Mouse (Mus musculus) retina, adult 2 months (tissue): Measurements from ENCODE around the gene Bap1.

Experiments
- DNase-seq: peaks from one replicate; pipeline ENCODE4 v3.0.0-alpha.2; 2012; ENCODE audit warnings: low read depth, low spot score

The Bap1 gene

GRCm38 (mm10) chr14:31251084-31251604 lies at the start of gene Bap1, which contains the start of gene Phf7:
Gene Bap1, plus strand, starts transcription at chr14:31251450.
Gene Phf7, minus strand, starts transcription at chr14:31251317.
- DNase-seq, result peak; percentile 86

- DNase-seq, result no peak
These were observed 46.4 kb upstream of the Bap1 start for GRCm38 (mm10) chr14:31204844-31205243.

GRCm38 (mm10) chr14:31205244-31205561 lies 46.0 kb upstream of the Bap1 start:
- DNase-seq, result no peak

GRCm38 (mm10) chr14:31205562-31206467 lies 45.4 kb upstream of the Bap1 start:
- no peak for DNase-seq

- peak; percentile 87 for DNase-seq
These were observed 44.7 kb upstream of the Bap1 start for GRCm38 (mm10) chr14:31206472-31206981.

GRCm38 (mm10) chr14:31207070-31207830 lies 44.0 kb upstream of the Bap1 start:
- DNase-seq, result no peak

- DNase-seq, result no peak
These were observed 43.2 kb upstream of the Bap1 start, which contains the start of gene Tnnc1 for GRCm38 (mm10) chr14:31208084-31208483. Gene Tnnc1, plus strand, starts transcription at chr14:31208312.

GRCm38 (mm10) chr14:31209133-31209557 lies 42.1 kb upstream of the Bap1 start:
- no peak for DNase-seq

GRCm38 (mm10) chr14:31211854-31212253 lies 39.4 kb upstream of the Bap1 start:
- no peak for DNase-seq

GRCm38 (mm10) chr14:31212499-31212898 lies 38.8 kb upstream of the Bap1 start:
- DNase-seq, result no peak

GRCm38 (mm10) chr14:31213868-31214267 lies 37.4 kb upstream of the Bap1 start:
- no peak for DNase-seq

GRCm38 (mm10) chr14:31214684-31215083 lies 36.6 kb upstream of the Bap1 start:
- no peak for DNase-seq

- no peak for DNase-seq
These were observed 35.9 kb upstream of the Bap1 start for GRCm38 (mm10) chr14:31215157-31216002.

GRCm38 (mm10) chr14:31216846-31217245 lies 34.4 kb upstream of the Bap1 start, which contains the start of gene Nisch:
Gene Nisch, minus strand, starts transcription at chr14:31216946.
- DNase-seq, result no peak

GRCm38 (mm10) chr14:31217666-31218065 lies 33.6 kb upstream of the Bap1 start, which contains the start of gene Sema3g:
Gene Sema3g, plus strand, starts transcription at chr14:31217860.
- no peak for DNase-seq

GRCm38 (mm10) chr14:31226978-31227377 lies 24.3 kb upstream of the Bap1 start:
- DNase-seq, result no peak

- no peak for DNase-seq
These were observed 23.0 kb upstream of the Bap1 start for GRCm38 (mm10) chr14:31228234-31228633.

GRCm38 (mm10) chr14:31230442-31230841 lies 20.8 kb upstream of the Bap1 start:
- no peak for DNase-seq

- DNase-seq, result no peak
These were observed 18.7 kb upstream of the Bap1 start for GRCm38 (mm10) chr14:31232404-31233069.
